Mouse (Mus musculus) ES-Bruce4 (cell line): ENCODE measurements around the gene Dpf2.

Source experiments
- CTCF ChIP-seq: IDR thresholded peaks from one replicate; pipeline ENCODE4 v1.8.1; 2011; ENCODE audit warnings: low read depth, low read length
- EP300 ChIP-seq: IDR thresholded peaks from 2 replicates; pipeline ENCODE4 v1.6.1; 2011; ENCODE audit warnings: low read depth, low read length; ENCODE audit not compliant: insufficient read depth
- POLR2A ChIP-seq: IDR thresholded peaks from one replicate; pipeline ENCODE4 v1.8.1; 2011; ENCODE audit warnings: low read length; ENCODE audit not compliant: insufficient read depth

- TF ChIP-seq EP300 (no peak), CTCF (no peak), POLR2A (no peak)
Measured at GRCm38 (mm10) chr19:5922963-5923362, 10.2 kb upstream of the Dpf2 start.
